Mouse (Mus musculus): ENCODE measurements at regions not wholly inside any gene's neighbourhood (a gene's known extent, or its start where the extent isn't known, plus 50 kb on each side); places are given as distances from the start of the nearest gene placed in this dataset.

GRCm38 (mm10) chr1:121177908-121178311 is 154.5 kb downstream of the Insig2 start:
- TF ChIP-seq GATA1 (IDR thresholded peaks at IDR 0.05; ENCODE audit: borderline replicate concordance, low read length): no peak
- TF ChIP-seq CTCF (IDR thresholded peaks at IDR 0.05; ENCODE audit: low read depth, low read length): no peak
- TF ChIP-seq POLR2AphosphoS5 (IDR thresholded peaks at IDR 0.05; ENCODE audit: insufficient replicate concordance, low read depth, low read length): no peak

Data from G1E (cell line).